Mouse (Mus musculus) hindbrain, embryonic 10.5 days (tissue): ENCODE results near the gene Snx32. TPM values are rescaled to one million over a fixed set of nuclear protein-coding genes. Genes with fewer than 3 reads are reported as not detected.

Source experiments
- DNase-seq: peaks from one replicate; pipeline ENCODE4 v3.0.0-alpha.2; 2017; ENCODE audit warnings: low spot score
- H3K27ac ChIP-seq: fragments of 300-500 bp; sonication (generic); 2 replicates; pipeline ENCODE4 v1.5.1; 2016; ENCODE audit warnings: mild to moderate bottlenecking, moderate library complexity
- H3K27me3 ChIP-seq: fragments of 300-500 bp; sonication (generic); 2 replicates; pipeline ENCODE4 v1.6.1; 2016; ENCODE audit warnings: mild to moderate bottlenecking; ENCODE audit not compliant: poor library complexity, insufficient read depth, severe bottlenecking
- H3K36me3 ChIP-seq: fragments of 300-500 bp; sonication (generic); 2 replicates; pipeline ENCODE4 v1.6.1; 2016; ENCODE audit warnings: mild to moderate bottlenecking, moderate library complexity
- H3K4me1 ChIP-seq: fragments of 300-500 bp; sonication (generic); replicated peaks from 2 replicates; pipeline ENCODE4 v1.6.1; 2016; ENCODE audit warnings: mild to moderate bottlenecking
- H3K4me3 ChIP-seq: fragments of 300-500 bp; sonication (generic); 2 replicates; pipeline ENCODE4 v1.5.1; 2016; ENCODE audit warnings: mild to moderate bottlenecking, moderate library complexity
- H3K9me3 ChIP-seq: fragments of 300-500 bp; sonication (generic); 2 replicates; pipeline ENCODE4 v1.6.1; 2016; ENCODE audit warnings: mild to moderate bottlenecking, moderate library complexity
- WGBS: fragments of 180-500 bp; shearing (Covaris S2); methylation state at CpG from one replicate; pipeline ENCODE4 v1.1.7; 2016; 5-methylcytosine and 5-hydroxymethylcytosine counted together
- polyA plus RNA-seq: library from polyadenylated mRNA; unstranded; fragments of >200 nt; fragmentation: Nextera tagmentation; extraction: Ambion mirVana; gene quantifications from 2 replicates; pipeline ENCODE4 v1.2.1, GENCODE M21; 2016

Gene Snx32
- polyA plus RNA-seq: 8.9 and 18.7 TPM in 2 replicates

GRCm38 (mm10) chr19:5510031-5511026, at the start of gene Snx32:
Snx32 (minus strand) TSS chr19:5510538.
- H3K4me3 ChIP-seq: peak within 1 kb of the TSS; percentile 62
- 4% methylated on average over 47 of the region's 47 CpGs for WGBS
- H3K9me3 ChIP-seq: peaks cover 3% of the 10 kb centered on the region; the same call in 1 of the 2 replicates
- H3K27ac ChIP-seq: peak within 1 kb of the TSS; percentile 88
- no peaks in the 10 kb centered on the region for H3K36me3 ChIP-seq
- peak; percentile 93 for DNase-seq
- H3K4me1 ChIP-seq: peaks cover 22% of the 10 kb centered on the region
- no peaks in the 10 kb centered on the region for H3K27me3 ChIP-seq

GRCm38 (mm10) chr19:5559631-5560456, 49.5 kb upstream of the Snx32 start:
- H3K4me1 ChIP-seq: peaks cover 31% of the 10 kb centered on the region
- H3K27me3 ChIP-seq: peaks cover 100% of the 10 kb centered on the region
- DNase-seq: peak; percentile 30
- peak overlapping the region; percentile 47 for H3K4me3 ChIP-seq
- H3K36me3 ChIP-seq: no peaks in the 10 kb centered on the region
- H3K27ac ChIP-seq: no peak overlapping the region
- H3K9me3 ChIP-seq: no peaks in the 10 kb centered on the region
- 1% methylated on average over 69 of the region's 69 CpGs for WGBS

GRCm38 (mm10) chr19:5559229-5559628, 48.9 kb upstream of the Snx32 start:
- 17% methylated on average over 8 of the region's 8 CpGs for WGBS
- Histone ChIP-seq H3K27ac (no peak overlapping the region), H3K9me3 (no peaks in the 10 kb centered on the region), H3K4me3 (peak overlapping the region; percentile 47), H3K27me3 (peaks cover 98% of the 10 kb centered on the region), H3K36me3 (no peaks in the 10 kb centered on the region), H3K4me1 (peaks cover 31% of the 10 kb centered on the region)
- no peak for DNase-seq

- WGBS: 67% methylated on average over 8 of the region's 8 CpGs
- no peak overlapping the region for H3K27ac ChIP-seq
- peaks cover 98% of the 10 kb centered on the region for H3K27me3 ChIP-seq
- H3K4me3 ChIP-seq: no peak overlapping the region; the same call in 1 of the 2 replicates
- no peaks in the 10 kb centered on the region for H3K9me3 ChIP-seq
- H3K4me1 ChIP-seq: peaks cover 31% of the 10 kb centered on the region
- no peak for DNase-seq
- H3K36me3 ChIP-seq: no peaks in the 10 kb centered on the region
These were observed 48.4 kb upstream of the Snx32 start for GRCm38 (mm10) chr19:5558770-5559169.

GRCm38 (mm10) chr19:5558169-5558568, 47.8 kb upstream of the Snx32 start:
- Histone ChIP-seq H3K27ac (no peak overlapping the region), H3K4me1 (peaks cover 31% of the 10 kb centered on the region), H3K4me3 (no peak overlapping the region), H3K27me3 (peaks cover 98% of the 10 kb centered on the region), H3K9me3 (no peaks in the 10 kb centered on the region), H3K36me3 (no peaks in the 10 kb centered on the region)
- DNase-seq: no peak
- 38% methylated on average over 7 of the region's 7 CpGs for WGBS

- H3K4me3 ChIP-seq: no peak overlapping the region
- H3K36me3 ChIP-seq: no peaks in the 10 kb centered on the region
- peaks cover 77% of the 10 kb centered on the region for H3K27me3 ChIP-seq
- no peaks in the 10 kb centered on the region for H3K9me3 ChIP-seq
- H3K27ac ChIP-seq: no peak overlapping the region
- 74% methylated on average over 14 of the region's 14 CpGs for WGBS
- peaks cover 10% of the 10 kb centered on the region for H3K4me1 ChIP-seq
- DNase-seq: no peak
These were observed 43.9 kb upstream of the Snx32 start for GRCm38 (mm10) chr19:5554212-5554611.

GRCm38 (mm10) chr19:5553802-5554201, 43.5 kb upstream of the Snx32 start:
- Histone ChIP-seq H3K27me3 (peaks cover 73% of the 10 kb centered on the region), H3K4me3 (no peak overlapping the region)
- 60% methylated on average over 8 of the region's 8 CpGs for WGBS

GRCm38 (mm10) chr19:5547471-5548056, 37.2 kb upstream of the Snx32 start:
- peaks cover 6% of the 10 kb centered on the region; the same call in 1 of the 2 replicates for H3K4me1 ChIP-seq
- H3K9me3 ChIP-seq: no peaks in the 10 kb centered on the region
- H3K27me3 ChIP-seq: 0 out of 2 replicates have a peak, but pooled peaks cover 14% of the 10 kb centered on the region
- H3K4me3 ChIP-seq: no peak overlapping the region
- H3K36me3 ChIP-seq: no peaks in the 10 kb centered on the region
- no peak overlapping the region for H3K27ac ChIP-seq
- WGBS: 80% methylated on average over 4 of the region's 4 CpGs
- DNase-seq: no peak

More at GRCm38 (mm10) chr19:5553802-5554201, 43.5 kb upstream of the Snx32 start:
- DNase-seq: no peak
- Histone ChIP-seq H3K9me3 (no peaks in the 10 kb centered on the region), H3K36me3 (no peaks in the 10 kb centered on the region), H3K27ac (no peak overlapping the region), H3K4me1 (peaks cover 6% of the 10 kb centered on the region)

- H3K4me1 ChIP-seq: 0 out of 2 replicates have a peak, but pooled peaks cover 6% of the 10 kb centered on the region
- 50% methylated on average over 11 of the region's 11 CpGs for WGBS
- peaks cover 11% of the 10 kb centered on the region; the same call in 1 of the 2 replicates for H3K27me3 ChIP-seq
- no peak overlapping the region for H3K4me3 ChIP-seq
- peak overlapping the region; percentile 29; the same call in 1 of the 2 replicates for H3K27ac ChIP-seq
- DNase-seq: no peak
- no peaks in the 10 kb centered on the region for H3K9me3 ChIP-seq
- H3K36me3 ChIP-seq: no peaks in the 10 kb centered on the region
These were observed 33.7 kb upstream of the Snx32 start for GRCm38 (mm10) chr19:5544031-5544430.

GRCm38 (mm10) chr19:5543362-5543761, 33.0 kb upstream of the Snx32 start:
- no peak overlapping the region for H3K27ac ChIP-seq
- no peak for DNase-seq
- H3K4me3 ChIP-seq: no peak overlapping the region
- H3K4me1 ChIP-seq: 0 out of 2 replicates have a peak, but pooled peaks cover 6% of the 10 kb centered on the region
- H3K36me3 ChIP-seq: no peaks in the 10 kb centered on the region
- 88% methylated on average over 9 of the region's 9 CpGs for WGBS
- peaks cover 15% of the 10 kb centered on the region; the same call in 1 of the 2 replicates for H3K27me3 ChIP-seq
- H3K9me3 ChIP-seq: no peaks in the 10 kb centered on the region

- WGBS: 67% methylated on average over 8 of the region's 8 CpGs
- H3K27ac ChIP-seq: no peak overlapping the region
- no peaks in the 10 kb centered on the region for H3K9me3 ChIP-seq
- no peaks in the 10 kb centered on the region for H3K4me1 ChIP-seq
- peaks cover 33% of the 10 kb centered on the region; the same call in 1 of the 2 replicates for H3K27me3 ChIP-seq
- no peak for DNase-seq
- no peaks in the 10 kb centered on the region for H3K36me3 ChIP-seq
- no peak overlapping the region for H3K4me3 ChIP-seq
These were observed 28.4 kb upstream of the Snx32 start for GRCm38 (mm10) chr19:5538786-5539185.

GRCm38 (mm10) chr19:5532520-5532919, 22.2 kb upstream of the Snx32 start:
- 75% methylated on average over 8 of the region's 8 CpGs for WGBS

More at GRCm38 (mm10) chr19:5532520-5532919, 22.2 kb upstream of the Snx32 start:
- Histone ChIP-seq H3K27me3 (peaks cover 58% of the 10 kb centered on the region), H3K4me3 (no peak overlapping the region), H3K4me1 (peaks cover 23% of the 10 kb centered on the region), H3K36me3 (no peaks in the 10 kb centered on the region), H3K27ac (no peak overlapping the region), H3K9me3 (no peaks in the 10 kb centered on the region)
- no peak for DNase-seq
